Mouse (Mus musculus) hindbrain, embryonic 15.5 days (tissue): ENCODE results near the gene Hic2. TPM values are rescaled to one million over a fixed set of nuclear protein-coding genes. Genes with fewer than 3 reads are reported as not detected.

ENCODE experiments used
- ATAC-seq: fragments of 200-750 bp; cut with Nextera tagmentation; 2 replicates; pipeline ENCODE4 v1.8.0; 2017; ENCODE audit warnings: low read depth, moderate number of reproducible peaks, moderate TSS enrichment; ENCODE audit not compliant: low FRiP score
- H3K27ac ChIP-seq: fragments of 300-500 bp; sonication (generic); replicated peaks from 2 replicates; pipeline ENCODE4 v1.5.1; 2015; ENCODE audit warnings: mild to moderate bottlenecking, inconsistent platforms
- H3K27me3 ChIP-seq: fragments of 300-500 bp; sonication (generic); 2 replicates; pipeline ENCODE4 v1.6.1; 2015; ENCODE audit warnings: control low read depth, inconsistent platforms
- H3K36me3 ChIP-seq: fragments of 300-500 bp; sonication (generic); 2 replicates; pipeline ENCODE4 v1.6.1; 2015; ENCODE audit warnings: control low read depth, inconsistent platforms
- H3K4me1 ChIP-seq: fragments of 300-500 bp; sonication (generic); replicated peaks from 2 replicates; pipeline ENCODE4 v1.6.1; 2015; ENCODE audit warnings: control low read depth, inconsistent platforms
- H3K4me2 ChIP-seq: fragments of 300-500 bp; sonication (generic); 2 replicates; pipeline ENCODE4 v1.6.1; 2015; ENCODE audit warnings: moderate library complexity, mild to moderate bottlenecking, inconsistent platforms
- H3K4me3 ChIP-seq: fragments of 300-500 bp; sonication (generic); 2 replicates; pipeline ENCODE4 v1.5.1; 2015; ENCODE audit warnings: mild to moderate bottlenecking, inconsistent platforms
- H3K9ac ChIP-seq: fragments of 300-500 bp; sonication (generic); 2 replicates; pipeline ENCODE4 v1.6.1; 2015; ENCODE audit warnings: inconsistent platforms
- H3K9me3 ChIP-seq: fragments of 300-500 bp; sonication (generic); 2 replicates; pipeline ENCODE4 v1.6.1; 2016; ENCODE audit warnings: control low read depth, inconsistent platforms
- WGBS: fragments of 180-500 bp; shearing (Covaris S2); methylation state at CpG from one replicate; pipeline ENCODE4 v1.1.7; 2015; 5-methylcytosine and 5-hydroxymethylcytosine counted together
- polyA plus RNA-seq: library from polyadenylated mRNA; unstranded; fragments of >200 nt; fragmentation: Nextera tagmentation; extraction: Ambion mirVana; gene quantifications from 2 replicates; pipeline ENCODE4 v1.2.1, GENCODE M21; 2015

The Hic2 gene
- polyA plus RNA-seq, 1 experiment from 2014 or later: 7.5 TPM

- 97% methylated on average over 1 of the region's 1 CpGs for WGBS
Measured at GRCm38 (mm10) chr16:17261341-17261740, 28.0 kb downstream of the Hic2 start.

GRCm38 (mm10) chr16:17266113-17266512 lies 32.7 kb downstream of the Hic2 start:
- H3K9me3 ChIP-seq: no peaks in the 10 kb centered on the region
- no peaks in the 10 kb centered on the region for H3K4me1 ChIP-seq
- no peak for ATAC-seq
- H3K27me3 ChIP-seq: no peaks in the 10 kb centered on the region
- H3K4me3 ChIP-seq: no peak overlapping the region
- no peak overlapping the region for H3K27ac ChIP-seq
- no peak overlapping the region for H3K4me2 ChIP-seq
- no peaks in the 10 kb centered on the region for H3K36me3 ChIP-seq
- no peak overlapping the region for H3K9ac ChIP-seq
- 82% methylated on average over 3 of the region's 3 CpGs for WGBS

More at GRCm38 (mm10) chr16:17261341-17261740, 28.0 kb downstream of the Hic2 start:
- Histone ChIP-seq H3K9me3 (no peaks in the 10 kb centered on the region), H3K9ac (no peak overlapping the region), H3K36me3 (peaks cover 19% of the 10 kb centered on the region), H3K27me3 (no peaks in the 10 kb centered on the region), H3K4me2 (no peak overlapping the region), H3K4me3 (no peak overlapping the region), H3K27ac (no peak overlapping the region), H3K4me1 (no peaks in the 10 kb centered on the region)
- no peak for ATAC-seq

GRCm38 (mm10) chr16:17267937-17268336 lies 34.6 kb downstream of the Hic2 start:
- H3K4me3 ChIP-seq: no peak overlapping the region

GRCm38 (mm10) chr16:17269872-17270271 lies 36.5 kb downstream of the Hic2 start:
- no peak overlapping the region for H3K4me3 ChIP-seq
- no peak overlapping the region for H3K4me2 ChIP-seq
- 92% methylated on average over 5 of the region's 5 CpGs for WGBS
- H3K9ac ChIP-seq: no peak overlapping the region
- ATAC-seq: no peak
- no peak overlapping the region for H3K27ac ChIP-seq
- no peaks in the 10 kb centered on the region for H3K27me3 ChIP-seq
- H3K4me1 ChIP-seq: no peaks in the 10 kb centered on the region
- H3K36me3 ChIP-seq: no peaks in the 10 kb centered on the region
- H3K9me3 ChIP-seq: no peaks in the 10 kb centered on the region

More at GRCm38 (mm10) chr16:17267937-17268336, 34.6 kb downstream of the Hic2 start:
- no peaks in the 10 kb centered on the region for H3K4me1 ChIP-seq
- no peaks in the 10 kb centered on the region for H3K9me3 ChIP-seq
- no peaks in the 10 kb centered on the region for H3K27me3 ChIP-seq
- H3K9ac ChIP-seq: no peak overlapping the region
- H3K27ac ChIP-seq: no peak overlapping the region
- H3K36me3 ChIP-seq: no peaks in the 10 kb centered on the region
- ATAC-seq: no peak
- no peak overlapping the region for H3K4me2 ChIP-seq
- 61% methylated on average over 5 of the region's 5 CpGs for WGBS

- H3K4me3 ChIP-seq: no peak overlapping the region
- H3K9me3 ChIP-seq: no peaks in the 10 kb centered on the region
- no peak overlapping the region for H3K9ac ChIP-seq
- 0 out of 2 replicates have a peak, but pooled peaks cover under 1% of the 10 kb centered on the region for H3K4me1 ChIP-seq
- no peak overlapping the region for H3K4me2 ChIP-seq
- no peaks in the 10 kb centered on the region for H3K36me3 ChIP-seq
- ATAC-seq: no peak
- H3K27ac ChIP-seq: no peak overlapping the region
- no peaks in the 10 kb centered on the region for H3K27me3 ChIP-seq
- 77% methylated on average over 4 of the region's 4 CpGs for WGBS
Measured at GRCm38 (mm10) chr16:17271124-17271523, 37.8 kb downstream of the Hic2 start.

- no peak overlapping the region for H3K27ac ChIP-seq
- H3K4me3 ChIP-seq: no peak overlapping the region
- no peaks in the 10 kb centered on the region for H3K27me3 ChIP-seq
- peaks cover 8% of the 10 kb centered on the region for H3K4me1 ChIP-seq
- no peak overlapping the region for H3K9ac ChIP-seq
- no peaks in the 10 kb centered on the region for H3K36me3 ChIP-seq
- H3K9me3 ChIP-seq: no peaks in the 10 kb centered on the region
- no peak overlapping the region for H3K4me2 ChIP-seq
- no peak for ATAC-seq
- 80% methylated on average over 6 of the region's 6 CpGs for WGBS
Measured at GRCm38 (mm10) chr16:17271856-17272255, 38.5 kb downstream of the Hic2 start.

DNA sequence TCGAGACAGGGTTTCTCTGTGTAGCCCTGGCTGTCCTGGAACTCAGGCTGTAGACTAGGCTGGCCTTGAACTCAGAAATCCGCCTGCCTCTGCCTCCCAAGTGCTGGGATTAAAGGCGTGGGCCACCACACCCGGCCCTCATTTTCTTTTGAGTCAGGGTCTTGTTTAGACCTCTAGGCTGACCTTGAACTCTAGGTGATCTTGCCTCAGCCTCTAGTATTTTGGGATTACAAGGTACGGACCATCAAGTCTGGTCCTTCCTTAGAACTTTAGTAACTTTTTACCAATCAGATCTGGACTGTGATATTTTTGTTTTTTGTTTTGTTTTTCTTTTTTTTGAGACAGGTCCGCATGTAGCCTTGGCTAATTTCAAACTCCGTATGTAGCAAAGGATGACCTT lies 42.3 kb downstream of the Hic2 start, which contains the start of gene Tmem191c:
TSS of gene Tmem191c (plus strand) at position 357 of the 400 bp plus-strand sequence.
- Histone ChIP-seq H3K9me3 (no peaks in the 10 kb centered on the region), H3K9ac (peak within 1 kb of the TSS; percentile 64), H3K4me3 (peak within 1 kb of the TSS; percentile 63), H3K27ac (peak within 1 kb of the TSS; percentile 91), H3K27me3 (peaks cover 13% of the 10 kb centered on the region), H3K4me1 (peaks cover 22% of the 10 kb centered on the region), H3K36me3 (peaks cover 8% of the 10 kb centered on the region), H3K4me2 (peak within 1 kb of the TSS; percentile 95)
- WGBS: 60% methylated on average over 7 of the region's 7 CpGs
- no peak for ATAC-seq

DNA sequence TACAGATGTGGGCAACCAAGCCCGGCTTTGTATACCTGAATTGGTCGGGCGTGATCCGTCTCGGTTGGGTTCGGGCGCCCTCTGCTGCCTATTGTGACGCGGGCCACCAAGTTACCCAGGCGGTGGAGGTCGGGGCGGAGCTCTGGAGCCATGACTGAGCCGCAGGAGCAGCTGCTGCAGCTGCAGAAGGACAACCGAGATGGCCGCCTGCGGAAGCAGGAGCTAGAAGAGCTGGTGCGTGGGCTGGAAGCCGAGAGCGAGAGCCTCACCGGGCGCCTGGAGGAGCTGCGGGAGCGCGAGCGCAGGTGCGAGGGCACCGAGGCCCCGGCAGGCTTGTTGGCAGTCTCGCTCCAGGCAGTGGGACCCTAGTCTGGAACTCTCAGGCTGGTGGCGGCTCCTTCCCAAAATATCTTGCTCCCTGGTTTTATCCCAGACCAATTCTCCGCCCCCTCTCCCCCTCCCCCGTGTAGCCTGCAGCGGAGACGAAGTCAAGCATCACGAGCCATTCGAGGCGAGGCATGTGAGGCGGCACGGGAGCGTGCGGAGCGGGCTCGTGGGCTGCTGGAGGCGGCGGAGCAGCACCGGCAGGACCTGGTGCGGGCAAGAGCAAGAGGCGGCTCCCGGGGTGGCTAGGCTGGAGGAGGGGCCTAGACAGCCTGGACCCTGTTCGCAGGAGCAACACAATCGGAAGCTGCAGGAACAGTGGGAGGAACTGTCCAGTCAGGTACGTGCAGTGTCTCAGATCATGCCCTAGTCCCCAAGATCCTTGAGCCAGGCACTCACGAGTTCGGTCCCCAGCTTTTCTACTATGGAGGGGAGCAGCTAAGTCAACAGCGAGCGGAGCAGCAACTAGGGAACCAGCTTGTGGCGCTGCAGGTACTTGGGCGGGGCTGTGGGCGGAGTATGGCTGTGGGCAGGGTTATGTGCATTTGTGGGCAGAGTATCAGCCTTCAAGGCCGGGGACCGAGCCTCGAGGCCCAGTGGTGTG lies 43.1 kb downstream of the Hic2 start:
- Histone ChIP-seq H3K4me3 (peak overlapping the region; percentile 63), H3K27ac (peak overlapping the region; percentile 91), H3K27me3 (peaks cover 13% of the 10 kb centered on the region), H3K9ac (peak overlapping the region; percentile 64), H3K9me3 (no peaks in the 10 kb centered on the region), H3K4me1 (peaks cover 22% of the 10 kb centered on the region), H3K4me2 (peak overlapping the region; percentile 95), H3K36me3 (peaks cover 15% of the 10 kb centered on the region)
- ATAC-seq: peak; percentile 87
- WGBS: under 1% methylated on average over 62 of the region's 62 CpGs

GRCm38 (mm10) chr16:17277342-17278211 lies 44.2 kb downstream of the Hic2 start:
- H3K27ac ChIP-seq: 0 out of 2 replicates have a peak overlapping the region, but pooled peaks have one; percentile 16
- peak; percentile 39 for ATAC-seq
- H3K4me3 ChIP-seq: peak overlapping the region; percentile 63
- H3K9me3 ChIP-seq: no peaks in the 10 kb centered on the region
- peaks cover 22% of the 10 kb centered on the region for H3K4me1 ChIP-seq
- H3K27me3 ChIP-seq: peaks cover 13% of the 10 kb centered on the region
- 3% methylated on average over 60 of the region's 61 CpGs for WGBS
- peak overlapping the region; percentile 95 for H3K4me2 ChIP-seq
- peak overlapping the region; percentile 64 for H3K9ac ChIP-seq
- peaks cover 23% of the 10 kb centered on the region for H3K36me3 ChIP-seq

DNA sequence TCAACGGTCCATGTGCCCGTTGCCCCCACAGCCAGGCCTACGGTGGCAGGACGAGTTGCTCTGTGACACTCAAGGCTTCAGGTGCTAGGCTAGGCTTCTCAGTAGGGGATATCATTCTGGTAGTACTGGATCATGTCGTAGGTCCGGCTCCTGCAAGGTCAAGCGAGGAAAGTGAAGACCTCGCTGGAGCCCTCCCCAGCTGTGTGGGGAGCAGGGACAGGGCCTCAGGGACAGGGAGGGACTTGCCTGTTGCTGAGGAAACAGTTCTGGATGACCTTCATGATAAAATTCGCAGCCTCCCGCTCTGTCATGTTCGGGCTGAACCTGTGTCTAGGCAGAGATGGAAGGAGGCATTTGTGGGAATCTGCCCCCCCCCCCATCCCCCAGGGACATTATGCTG lies 47.1 kb downstream of the Hic2 start:
- Histone ChIP-seq H3K4me3 (no peak overlapping the region), H3K9me3 (no peaks in the 10 kb centered on the region), H3K27me3 (peaks cover 13% of the 10 kb centered on the region), H3K36me3 (peaks cover 43% of the 10 kb centered on the region), H3K9ac (no peak overlapping the region), H3K27ac (no peak overlapping the region), H3K4me1 (peaks cover 22% of the 10 kb centered on the region), H3K4me2 (no peak overlapping the region)
- ATAC-seq: no peak
- 91% methylated on average over 11 of the region's 11 CpGs for whole genome bisulfite sequencing

DNA sequence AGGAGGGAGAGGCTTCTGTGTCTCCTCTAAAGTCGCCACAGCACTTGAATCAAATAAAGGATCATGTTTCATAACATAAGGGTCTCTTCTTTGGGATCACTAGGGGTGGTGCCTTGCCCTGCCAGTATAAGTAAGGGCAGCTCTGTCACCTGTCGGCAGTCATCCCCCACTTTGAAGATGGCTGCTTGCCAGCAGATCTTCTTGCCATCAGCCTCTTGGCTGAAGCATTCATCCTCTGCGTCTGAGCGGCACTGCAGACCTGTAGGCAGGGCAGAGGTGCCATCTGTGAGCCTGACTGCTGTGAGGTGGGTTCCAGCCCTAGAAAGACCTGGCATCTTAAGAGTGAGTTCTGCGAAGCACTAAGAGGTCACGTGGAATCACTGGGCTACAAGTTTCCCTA lies 49.8 kb downstream of the Hic2 start:
- ATAC-seq: no peak
- Histone ChIP-seq H3K27me3 (peaks cover 13% of the 10 kb centered on the region), H3K36me3 (peaks cover 64% of the 10 kb centered on the region), H3K4me3 (no peak overlapping the region), H3K27ac (no peak overlapping the region), H3K9me3 (no peaks in the 10 kb centered on the region), H3K9ac (no peak overlapping the region), H3K4me1 (peaks cover 1% of the 10 kb centered on the region), H3K4me2 (no peak overlapping the region)
- 75% methylated on average over 6 of the region's 6 CpGs for WGBS
